Mouse (Mus musculus) kidney, postnatal 25 days (tissue): ENCODE data around the gene Tspan4.
A peak's percentile ranks its signal among the peaks of the same experiment; 100 is the strongest.

ENCODE experiments used
- DNase-seq, 2 experiments: peaks; one replicate each; pipeline ENCODE4 v3.0.0; 2021; ENCODE audit warnings: mixed read lengths in 2 of 2

Gene Tspan4

DNA sequence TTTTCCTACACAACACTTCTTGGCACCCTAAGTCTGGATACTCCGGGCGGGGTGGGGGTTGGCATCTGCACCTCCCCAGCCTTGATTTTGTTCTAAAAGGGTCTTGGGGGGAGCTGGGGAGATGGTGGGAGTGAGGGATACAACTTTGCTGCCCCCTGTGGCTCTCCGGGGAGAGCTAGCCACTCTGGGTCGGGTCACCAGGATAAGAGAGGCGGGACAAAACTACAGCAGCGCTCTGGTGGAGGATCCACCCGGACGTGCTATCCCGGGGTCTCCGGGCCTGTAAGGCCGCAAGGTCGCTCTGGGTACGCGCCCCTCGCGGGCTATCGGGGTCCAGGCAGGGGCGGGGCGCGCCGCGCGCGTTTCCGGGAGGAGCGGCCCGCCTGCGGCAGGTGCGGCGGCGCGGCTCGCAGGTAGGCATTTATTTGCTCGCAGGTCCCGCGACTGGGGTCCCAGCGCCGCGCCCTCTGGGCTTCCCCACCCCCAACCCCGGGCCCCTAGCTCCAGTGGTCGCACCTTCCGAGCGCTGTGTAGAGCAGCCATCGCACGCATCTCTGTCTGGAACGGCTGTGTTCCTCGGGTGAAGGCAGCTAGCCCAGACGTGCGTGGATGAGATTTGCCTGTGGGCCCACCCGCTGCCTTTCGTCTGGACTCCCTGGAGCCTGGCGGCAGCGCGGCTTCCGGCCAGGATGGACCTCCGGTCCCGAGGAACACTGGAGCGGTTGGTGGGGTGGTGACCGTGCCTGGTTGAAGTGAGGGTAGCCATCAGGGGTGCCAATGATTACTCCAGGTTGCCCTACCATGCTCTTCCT lies 13.3 kb upstream of the Tspan4 start:
- peak; percentile 41 to 74 for DNase-seq

DNA sequence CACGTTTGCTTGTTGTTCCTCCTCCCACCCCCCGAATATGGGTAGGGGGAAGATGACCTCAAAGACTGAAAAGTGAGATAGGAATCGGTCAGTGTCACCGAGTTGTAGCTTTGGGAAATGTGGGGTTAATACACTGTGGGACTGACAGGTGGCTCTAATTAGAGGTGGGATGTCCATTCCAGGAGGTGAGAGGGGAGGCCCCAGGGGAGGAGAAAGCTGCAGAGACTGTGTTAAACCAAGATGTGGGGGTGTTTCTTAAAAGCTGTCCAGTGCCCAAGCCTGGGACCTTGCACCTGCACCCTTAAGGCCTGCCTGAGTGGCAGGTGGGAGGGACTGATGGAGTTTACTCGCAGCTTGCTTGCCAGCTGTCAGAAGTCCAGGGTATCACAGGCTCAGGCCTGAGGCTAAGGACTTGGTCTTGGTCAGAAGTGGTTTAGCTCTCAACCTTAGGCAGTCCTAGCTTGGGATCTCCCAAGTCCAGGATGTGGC lies 12.7 kb upstream of the Tspan4 start:
- DNase-seq: peak; percentile 74 to 89

DNA sequence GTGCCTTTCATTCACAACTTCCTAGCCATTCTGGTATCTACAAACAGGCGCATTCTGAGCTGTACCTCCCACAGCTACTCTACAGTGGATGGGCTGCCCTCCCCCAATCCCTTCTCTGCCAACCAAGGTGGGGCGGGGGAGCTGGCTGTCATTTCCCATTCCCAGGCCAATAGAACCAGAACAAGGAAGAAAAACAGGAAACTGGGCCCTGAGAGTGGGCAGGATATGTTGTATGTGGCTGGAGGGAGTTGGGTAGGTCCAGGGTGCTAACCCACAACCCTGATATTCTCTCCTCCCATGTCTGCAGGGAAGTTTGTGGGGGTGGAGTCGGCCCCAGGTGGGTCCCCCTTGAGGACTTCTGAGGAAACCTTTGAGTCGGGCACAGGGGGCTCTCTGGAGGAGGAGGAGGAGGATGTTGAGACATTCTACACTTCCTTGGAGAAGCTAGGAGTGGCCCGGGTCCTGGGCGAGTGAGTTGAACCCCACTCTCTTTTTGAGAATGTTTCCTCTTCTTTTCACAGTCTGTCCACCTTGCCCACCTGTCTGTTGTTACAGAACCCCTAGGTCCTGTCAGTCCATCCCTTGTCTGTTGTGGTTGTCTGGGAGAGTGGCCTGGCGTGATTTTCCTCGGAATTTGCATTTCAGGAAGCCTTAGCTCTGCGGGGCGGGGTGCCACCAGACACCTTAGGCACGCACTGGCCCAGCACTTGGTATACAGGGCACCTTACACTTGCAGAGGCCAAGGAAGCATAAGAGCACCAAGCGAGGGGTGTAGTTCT lies 11.0 kb upstream of the Tspan4 start:
- peak; percentile 76 to 87 for DNase-seq

DNA sequence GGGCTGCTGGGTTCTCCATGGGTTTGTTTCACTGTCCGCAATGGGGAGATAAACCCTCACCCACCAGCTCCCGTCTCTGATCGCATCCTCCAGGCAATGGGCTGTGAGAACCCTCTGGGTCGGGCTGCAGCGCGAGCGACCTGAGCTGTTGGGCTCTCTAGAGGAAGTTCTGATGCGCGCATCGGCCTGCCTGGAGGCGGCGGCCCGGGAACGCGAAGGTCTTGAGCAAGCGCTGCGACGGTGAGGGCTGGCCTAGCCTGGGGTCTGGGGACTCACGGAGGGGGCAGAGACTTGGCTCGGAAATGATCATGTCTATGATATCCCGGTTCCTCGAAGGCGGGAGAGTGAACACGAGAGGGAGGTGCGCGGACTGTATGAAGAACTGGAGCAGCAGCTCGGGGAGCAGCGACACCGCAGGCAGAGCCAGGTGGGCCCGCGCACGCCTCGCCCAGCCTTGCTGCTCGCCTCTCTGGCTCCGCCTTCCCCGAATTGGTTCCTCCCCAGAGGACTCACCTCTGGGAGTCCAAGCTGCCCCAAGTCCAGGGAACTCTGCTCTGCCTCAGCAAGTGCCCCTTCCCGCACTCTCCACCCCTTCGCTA lies 10.3 kb upstream of the Tspan4 start:
- DNase-seq: peak; percentile 68 to 81

DNA sequence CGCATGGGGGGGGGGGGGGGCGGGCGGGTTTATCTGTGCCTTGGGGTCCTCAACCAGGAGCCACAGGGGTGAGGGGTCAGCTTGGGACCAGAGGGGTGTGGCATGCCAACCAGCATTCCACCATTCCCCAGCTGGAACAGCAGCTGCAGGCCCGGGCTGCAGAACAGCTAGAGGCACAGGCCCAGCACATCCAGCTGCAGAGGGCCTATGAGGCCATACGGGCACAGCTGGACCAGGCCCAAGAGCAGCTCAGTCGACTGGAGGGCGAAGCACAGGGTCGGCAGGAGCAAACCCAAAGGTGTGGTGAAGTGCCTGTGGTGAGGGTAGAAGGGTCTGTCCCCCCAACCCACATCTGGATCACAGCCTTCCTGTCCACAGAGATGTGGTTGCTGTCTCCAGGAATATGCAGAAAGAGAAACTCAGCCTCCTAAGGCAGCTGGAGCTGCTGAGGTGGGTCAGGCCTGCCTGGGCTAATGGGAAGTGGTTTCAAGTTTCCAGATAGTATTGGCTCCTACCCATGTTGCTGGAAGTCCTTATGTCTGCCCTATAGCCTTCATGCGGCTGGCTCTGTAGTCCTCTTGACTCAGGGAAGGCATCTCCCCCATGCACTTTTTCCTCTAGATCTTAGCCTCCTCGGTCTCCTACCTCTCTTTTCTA lies 9.5 kb upstream of the Tspan4 start:
- peak in 1 of 2 experiments; percentile 59 for DNase-seq

DNA sequence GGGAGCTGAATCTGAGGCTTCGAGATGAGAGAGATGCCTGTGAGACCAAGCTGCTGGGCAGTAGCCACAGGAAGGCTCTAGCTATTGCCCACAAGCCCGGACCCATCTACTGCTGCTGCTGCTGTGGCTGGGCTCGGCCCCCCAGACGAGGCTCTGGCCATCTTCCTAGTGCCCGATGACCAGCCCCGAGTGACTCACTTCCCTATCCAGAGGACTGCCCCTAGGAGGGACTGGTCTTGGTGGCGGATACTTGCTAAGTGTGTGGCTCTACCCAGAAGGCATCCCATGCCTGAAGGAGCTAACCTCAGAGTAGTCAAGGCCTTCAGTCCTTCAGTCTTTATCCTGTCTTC lies 9.0 kb upstream of the Tspan4 start:
- DNase-seq: peak in 1 of 2 experiments; percentile 58

DNA sequence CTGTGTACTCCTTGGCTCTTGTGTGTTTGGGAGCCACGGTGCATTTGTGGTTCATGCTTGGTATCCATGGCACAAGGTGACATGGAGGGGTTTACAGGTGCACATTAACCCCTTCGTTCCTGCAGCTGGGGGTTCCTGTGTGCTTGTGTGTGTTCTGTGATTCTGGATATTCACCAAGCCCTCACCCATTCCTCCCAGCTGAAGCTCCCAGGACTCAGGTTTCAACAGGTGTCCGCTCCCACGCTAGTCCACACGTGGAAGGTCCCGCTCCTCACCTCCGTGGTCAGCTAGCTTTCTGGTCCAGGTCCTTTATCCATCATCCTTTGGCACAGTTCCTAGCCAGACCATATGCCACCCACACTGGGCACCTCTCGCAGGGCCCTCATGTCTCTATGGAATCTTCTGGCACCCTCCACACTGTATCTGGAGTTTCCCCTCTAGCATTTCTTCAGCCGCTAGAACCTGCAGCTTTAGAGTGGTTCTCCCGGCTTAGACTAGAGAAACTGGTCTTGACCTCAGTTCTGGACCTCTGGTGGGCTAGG lies 8.4 kb upstream of the Tspan4 start:
- peak in 1 of 2 experiments; percentile 44 for DNase-seq

DNA sequence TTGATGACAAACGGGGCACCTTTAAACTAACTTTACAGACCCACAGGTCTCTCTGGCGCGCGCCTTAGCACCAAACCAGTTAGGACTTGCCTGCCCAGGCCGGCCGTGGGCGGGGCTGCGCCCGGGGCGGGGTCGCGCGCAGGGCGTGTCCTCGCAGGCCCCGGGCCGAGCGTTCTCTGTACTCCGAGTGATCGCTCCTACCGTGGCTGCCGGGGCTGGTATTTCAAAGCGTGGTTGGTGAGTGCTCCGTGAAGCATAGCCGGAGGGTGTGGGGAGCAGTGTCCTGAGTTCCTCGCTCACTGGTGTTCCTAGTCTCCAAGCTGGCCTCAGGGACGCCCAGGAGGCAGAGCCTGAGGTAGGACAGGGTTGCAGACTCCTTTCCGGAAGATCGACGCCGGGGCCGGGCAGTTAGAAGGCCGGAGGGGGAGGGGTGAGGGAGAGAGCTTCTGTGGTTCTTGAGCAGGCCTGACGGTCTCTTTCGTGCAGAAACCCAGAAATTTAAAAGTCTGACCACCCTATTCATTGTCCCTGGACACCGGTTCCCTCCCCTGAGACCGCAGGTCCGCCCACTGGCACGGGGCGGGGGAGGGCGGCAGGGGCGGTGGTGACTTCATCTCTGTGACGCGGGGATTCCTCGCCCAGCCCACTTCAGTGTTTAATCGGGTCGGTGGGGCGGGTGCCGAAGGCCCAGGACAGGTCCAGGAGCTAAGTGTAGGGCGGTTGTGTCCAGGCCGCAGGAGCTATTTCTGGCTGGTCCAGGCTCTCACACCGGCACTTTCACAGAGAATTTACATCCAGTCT lies 7.6 kb upstream of the Tspan4 start, which contains the start of gene Cd151:
Gene Cd151, plus strand, starts transcription at position 163 of the 801 bp plus-strand sequence.
- peak; percentile 91 to 96 for DNase-seq

DNA sequence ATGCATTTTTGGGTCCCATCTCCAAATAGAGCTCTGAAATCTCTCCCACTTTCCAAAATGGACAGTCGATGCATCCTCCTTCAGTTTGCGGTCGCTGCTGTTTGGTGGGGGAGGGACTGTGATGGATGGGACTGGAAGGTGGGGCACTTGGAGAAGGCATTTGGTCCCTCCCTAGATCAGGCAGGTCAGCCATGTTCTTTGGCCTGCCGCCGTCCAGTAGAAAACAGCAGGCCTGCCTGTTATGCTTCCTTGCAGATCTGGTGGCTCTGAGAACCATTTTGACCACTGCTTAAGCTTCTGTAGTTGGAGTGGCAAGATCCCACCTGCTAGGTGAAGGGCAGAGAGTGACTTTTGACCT lies 6.9 kb upstream of the Tspan4 start:
- peak in 1 of 2 experiments; percentile 72 for DNase-seq

DNA sequence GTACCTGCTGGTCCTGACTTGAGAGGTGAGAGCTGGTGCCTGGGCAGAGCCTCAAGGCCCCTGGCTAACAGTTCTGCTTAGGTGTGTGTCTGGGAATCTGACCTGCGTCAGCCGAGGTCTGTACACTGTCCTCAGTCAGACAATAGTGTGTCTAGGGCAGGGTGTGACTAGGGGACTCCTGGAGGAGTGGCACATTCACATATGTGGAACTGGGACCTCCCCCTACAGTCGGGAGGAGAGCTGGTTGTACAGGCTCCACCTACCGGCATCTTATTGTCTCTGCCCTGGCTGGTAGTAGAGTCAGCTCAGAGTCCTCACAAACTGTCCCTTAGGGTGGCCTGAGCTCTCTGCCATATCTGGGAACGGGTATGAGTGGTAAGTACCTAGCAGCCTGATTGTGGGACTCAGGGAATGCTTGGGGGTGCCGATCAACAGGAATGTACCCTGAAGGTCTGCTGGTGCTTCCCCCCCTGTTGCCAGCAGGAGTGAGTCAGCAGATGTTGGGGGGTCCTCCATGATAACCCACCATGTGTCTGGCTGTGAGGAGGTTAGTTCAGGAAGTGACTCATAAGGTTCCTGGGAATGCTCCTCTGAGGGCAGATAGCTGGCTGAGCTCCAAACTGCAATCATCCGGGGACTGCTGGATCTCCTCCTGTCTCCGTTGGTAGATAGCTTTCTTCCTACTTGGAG lies 6.4 kb upstream of the Tspan4 start:
- peak; percentile 78 to 87 for DNase-seq

DNA sequence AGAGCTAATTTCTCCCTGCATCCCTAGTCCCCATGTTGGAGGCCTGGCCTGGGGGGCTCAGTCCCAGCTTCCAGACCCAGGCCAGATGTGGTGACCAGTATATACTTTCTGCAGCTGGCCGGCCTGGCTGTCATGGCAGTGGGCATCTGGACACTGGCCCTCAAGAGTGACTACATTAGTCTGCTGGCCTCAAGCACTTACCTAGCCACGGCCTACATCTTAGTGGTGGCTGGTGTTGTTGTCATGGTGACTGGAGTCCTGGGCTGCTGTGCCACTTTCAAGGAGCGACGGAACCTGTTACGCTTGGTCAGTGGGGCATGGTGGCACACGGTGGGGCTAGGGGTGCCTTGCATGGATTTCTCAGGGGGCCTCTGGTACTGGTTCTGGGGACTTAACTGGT lies 5.7 kb upstream of the Tspan4 start:
- peak in 1 of 2 experiments; percentile 68 for DNase-seq

DNA sequence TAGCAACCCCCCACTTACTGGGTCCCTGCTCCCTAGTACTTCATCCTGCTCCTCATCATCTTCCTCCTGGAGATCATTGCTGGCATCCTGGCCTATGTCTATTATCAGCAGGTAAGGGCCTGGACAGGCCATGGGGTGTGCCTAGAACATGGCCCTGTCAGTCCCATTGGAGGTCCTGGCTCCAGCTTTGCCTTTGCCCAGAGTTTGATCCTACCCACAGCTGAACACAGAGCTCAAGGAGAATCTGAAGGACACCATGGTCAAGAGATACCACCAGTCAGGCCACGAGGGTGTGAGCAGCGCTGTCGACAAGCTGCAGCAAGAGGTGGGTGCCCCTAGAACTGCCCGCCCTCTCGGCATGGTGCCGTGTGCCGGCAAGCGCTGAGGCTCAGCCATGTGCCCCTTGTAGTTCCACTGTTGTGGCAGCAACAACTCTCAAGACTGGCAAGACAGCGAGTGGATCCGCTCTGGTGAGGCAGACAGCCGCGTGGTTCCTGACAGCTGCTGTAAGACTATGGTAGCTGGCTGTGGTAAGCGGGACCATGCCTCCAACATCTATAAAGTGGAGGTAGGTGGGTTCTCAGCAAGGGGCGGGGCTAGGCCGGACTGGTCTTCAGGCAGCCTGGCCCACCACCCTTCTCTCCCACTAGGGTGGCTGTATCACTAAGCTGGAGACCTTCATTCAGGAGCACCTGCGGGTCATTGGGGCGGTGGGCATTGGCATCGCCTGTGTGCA lies 5.0 kb upstream of the Tspan4 start:
- peak in 1 of 2 experiments; percentile 58 for DNase-seq

DNA sequence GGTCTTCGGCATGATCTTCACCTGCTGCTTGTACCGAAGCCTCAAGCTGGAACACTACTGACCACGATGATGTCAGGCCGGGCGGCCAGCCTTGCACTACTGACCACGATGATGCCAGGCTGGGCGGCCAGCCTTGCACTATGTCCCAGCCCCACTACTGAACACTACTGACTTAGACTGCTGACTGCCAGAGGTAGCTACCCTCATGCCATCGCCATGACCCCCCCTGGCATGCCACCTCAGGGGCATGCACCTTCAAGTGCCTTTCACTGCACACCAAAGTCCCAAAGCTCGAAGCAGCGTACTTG lies 4.4 kb upstream of the Tspan4 start:
- DNase-seq: peak in 1 of 2 experiments; percentile 41

DNA sequence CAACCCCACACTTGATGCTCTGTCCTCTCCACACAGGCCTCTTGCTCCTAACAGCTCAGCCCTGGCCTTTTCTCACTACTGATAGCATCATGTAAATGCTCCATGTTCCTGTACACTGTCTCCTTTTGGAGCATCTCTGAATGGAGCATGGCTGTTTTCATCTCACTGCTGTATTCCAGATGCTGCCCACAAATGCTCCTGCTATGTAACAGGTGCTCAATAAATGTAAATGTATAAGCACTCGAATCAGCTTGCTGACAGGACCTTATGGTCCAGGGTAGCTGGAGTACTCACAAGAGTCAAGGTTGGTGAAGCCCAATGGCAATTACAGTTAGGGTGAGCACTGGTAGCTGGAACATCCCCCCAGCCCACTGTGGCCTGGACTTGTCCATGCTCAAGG lies 3.8 kb upstream of the Tspan4 start:
- peak in 1 of 2 experiments; percentile 36 for DNase-seq

DNA sequence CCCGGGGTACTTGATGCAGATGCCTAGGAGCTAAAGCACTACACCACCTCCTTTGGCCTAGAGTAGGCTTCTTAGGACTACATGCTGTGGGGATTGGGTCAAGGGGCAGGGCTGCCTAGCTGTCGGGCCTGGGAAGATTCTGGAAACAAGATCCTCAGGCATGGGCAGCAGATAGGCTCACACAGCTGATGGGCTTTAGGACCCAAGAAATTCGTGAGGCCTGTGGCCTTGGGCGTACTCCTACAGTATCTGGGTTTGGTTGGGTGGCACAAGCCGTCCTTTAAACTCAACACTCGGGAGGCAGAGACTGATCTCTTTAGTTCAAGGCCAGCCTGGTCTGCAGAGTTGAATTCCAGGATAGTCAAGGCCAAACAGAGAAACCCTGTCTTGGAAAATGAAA lies 2.8 kb upstream of the Tspan4 start:
- DNase-seq: no peak

DNA sequence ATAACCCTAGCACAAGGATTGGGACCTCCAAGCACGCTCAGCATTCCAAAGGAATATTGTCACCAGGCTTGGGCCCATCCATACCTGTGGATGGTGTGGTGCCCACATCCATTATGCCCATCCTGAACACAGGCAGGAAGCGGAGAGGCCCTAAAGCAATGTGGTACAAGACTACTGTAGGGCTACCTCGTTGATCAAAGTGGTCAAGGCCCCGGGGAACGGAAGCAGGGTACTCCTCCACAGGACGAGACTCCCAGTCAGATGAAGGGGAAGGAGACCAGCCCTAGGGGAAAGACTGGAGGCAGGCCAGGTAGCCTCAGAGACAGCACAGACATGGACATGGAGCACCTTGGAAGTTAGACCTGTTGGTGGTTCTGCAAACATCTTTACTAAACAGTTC lies 2.3 kb upstream of the Tspan4 start:
- no peak for DNase-seq

DNA sequence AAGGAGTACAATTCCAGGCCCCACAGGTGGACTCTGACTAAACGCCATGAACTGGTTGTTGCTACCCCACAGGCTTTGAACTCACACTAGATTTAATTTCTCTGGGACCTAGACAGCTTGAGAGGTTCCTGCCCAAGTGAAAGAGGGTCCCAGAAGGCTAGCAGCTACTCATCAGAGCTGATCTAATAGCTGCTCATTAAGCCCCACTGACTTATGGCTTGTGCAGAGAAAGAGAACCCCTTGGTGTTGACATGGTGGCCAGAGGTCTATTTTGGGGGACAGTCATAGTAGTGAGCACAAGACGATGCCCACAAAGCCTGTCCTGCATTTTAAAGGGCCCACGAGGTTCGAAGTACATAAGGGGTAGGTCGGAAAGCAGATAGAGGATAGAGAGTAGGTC lies 880 bp upstream of the Tspan4 start:
- no peak for DNase-seq

DNA sequence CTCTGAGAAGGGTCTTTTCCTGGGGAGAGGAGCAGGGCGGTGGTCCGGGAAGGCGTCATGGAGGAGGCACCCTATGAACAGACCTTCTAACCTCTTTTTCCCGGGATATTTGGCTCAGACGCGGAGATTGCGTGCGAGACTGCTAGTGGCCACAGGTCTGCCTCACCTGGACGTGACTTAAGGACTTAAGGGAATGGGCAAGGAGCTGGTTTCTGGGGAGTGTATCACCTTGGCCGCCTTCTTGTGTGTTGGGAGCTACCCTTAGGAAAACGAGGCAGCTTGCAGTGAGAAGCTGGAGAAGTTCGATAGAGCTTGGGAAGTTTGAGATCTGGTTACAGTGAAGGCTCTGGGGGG lies 742 bp downstream of the Tspan4 start:
- peak in 1 of 2 experiments; percentile 69 for DNase-seq

DNA sequence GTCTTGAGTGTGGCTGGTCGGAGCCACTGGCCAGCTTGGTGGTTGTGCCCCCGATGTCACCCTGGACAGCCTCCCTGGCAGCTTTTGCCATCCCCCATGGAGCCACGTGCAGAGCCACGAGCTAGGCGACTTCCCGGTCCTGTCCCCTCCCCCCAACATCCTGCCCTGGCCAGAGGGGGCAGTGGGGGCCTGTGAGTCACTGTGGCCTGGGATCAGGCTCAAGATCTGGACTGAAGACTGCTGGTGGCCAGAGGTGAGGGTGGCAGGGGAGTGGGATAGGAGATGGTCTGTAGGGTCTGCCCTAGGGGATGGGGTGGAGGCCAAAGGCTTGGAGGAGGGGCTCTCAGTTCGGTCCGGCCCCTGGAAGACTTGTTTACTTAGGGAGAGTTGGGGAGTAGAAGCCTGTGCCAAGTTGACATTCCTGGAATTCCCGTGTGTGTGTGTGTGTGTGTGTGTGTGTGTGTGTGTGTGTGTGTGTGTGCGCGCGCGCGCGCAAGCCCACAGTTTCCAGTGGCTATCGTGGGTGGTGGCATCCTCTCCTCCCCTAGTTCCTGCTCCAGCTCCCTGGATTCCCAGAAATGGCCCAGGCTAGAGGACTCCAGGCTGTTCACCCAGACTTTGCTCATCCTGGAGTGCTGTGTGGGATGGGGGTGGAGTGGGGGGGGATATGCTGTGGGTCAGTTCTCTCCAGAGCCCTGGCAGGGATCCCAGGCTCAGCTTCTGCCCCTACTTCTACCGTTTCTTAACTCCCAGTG lies 1.4 kb downstream of the Tspan4 start:
- DNase-seq: peak; percentile 92 to 97

DNA sequence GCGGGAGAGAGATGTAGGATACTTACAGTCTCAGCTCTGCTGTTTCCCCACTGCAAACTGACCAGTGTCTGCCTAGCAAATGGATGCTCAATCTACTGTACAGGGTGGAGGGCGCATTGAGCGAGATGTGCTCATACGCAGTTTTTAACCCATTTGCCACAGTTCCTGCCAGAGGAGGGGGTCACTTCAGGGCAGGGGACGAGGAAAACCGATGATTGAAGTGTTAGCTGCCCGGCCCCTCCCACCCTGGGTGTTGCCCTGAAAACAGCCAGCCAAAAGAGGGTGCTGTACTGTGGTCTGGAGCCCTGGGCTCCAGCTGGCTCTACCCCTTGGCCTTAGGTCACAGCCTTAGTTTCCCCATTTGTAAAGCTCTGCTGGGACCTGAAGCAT lies 1.9 kb downstream of the Tspan4 start:
- DNase-seq: peak in 1 of 2 experiments; percentile 50
